Mouse (Mus musculus) brain, adult 2 months (tissue): ENCODE data around the gene Scn2b.

Source experiments
- DNase-seq: peaks from one replicate; pipeline ENCODE4 v3.0.0; 2011; ENCODE audit warnings: low read depth, low spot score

Gene Scn2b

GRCm38 (mm10) chr9:45119954-45120530, 2.5 kb downstream of the Scn2b start:
- peak; percentile 49 for DNase-seq

DNA sequence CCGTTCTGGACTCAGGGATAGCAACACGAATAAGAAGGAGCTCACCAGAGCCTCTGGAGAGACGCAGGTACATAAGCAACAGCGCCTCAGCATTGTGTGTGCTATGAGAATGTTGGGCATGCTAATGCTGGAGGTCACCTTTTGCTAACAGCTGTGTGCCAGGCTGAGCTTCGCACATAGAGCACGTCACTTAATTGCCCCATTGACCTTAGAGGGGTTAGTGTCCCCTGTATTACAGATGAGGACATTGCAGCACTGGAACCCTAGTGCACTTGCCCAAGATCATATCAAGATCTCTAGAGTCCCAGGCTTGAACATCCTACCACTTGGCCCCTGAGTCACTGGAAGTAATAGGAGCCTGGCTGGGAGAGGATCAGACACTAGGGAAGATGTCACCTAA, 3.0 kb downstream of the Scn2b start:
- no peak for DNase-seq

- DNase-seq, result peak; percentile 73
These were observed 3.4 kb downstream of the Scn2b start for GRCm38 (mm10) chr9:45121001-45121400.

DNA sequence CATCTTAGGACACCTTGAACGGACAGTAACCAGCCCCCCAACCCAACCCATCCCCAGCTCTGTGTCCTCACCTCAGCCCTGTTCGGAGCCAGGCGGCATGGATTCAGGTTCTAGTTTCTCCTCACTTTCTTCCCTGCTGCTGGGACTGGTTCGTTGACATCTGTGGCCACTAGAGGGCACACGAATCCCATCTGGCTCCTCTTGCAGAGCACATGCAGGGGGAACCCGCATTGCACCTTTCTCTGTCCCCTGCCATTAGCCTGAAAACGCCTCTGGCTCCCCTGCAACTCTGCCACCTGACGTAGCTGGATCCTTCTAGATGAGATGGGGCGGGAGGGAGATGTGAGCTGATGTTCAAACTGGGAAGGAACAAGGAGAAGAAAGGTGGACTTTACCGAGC, 4.2 kb downstream of the Scn2b start:
- peak; percentile 95 for DNase-seq

GRCm38 (mm10) chr9:45122209-45122761, 4.7 kb downstream of the Scn2b start:
- DNase-seq, result peak; percentile 87

DNA sequence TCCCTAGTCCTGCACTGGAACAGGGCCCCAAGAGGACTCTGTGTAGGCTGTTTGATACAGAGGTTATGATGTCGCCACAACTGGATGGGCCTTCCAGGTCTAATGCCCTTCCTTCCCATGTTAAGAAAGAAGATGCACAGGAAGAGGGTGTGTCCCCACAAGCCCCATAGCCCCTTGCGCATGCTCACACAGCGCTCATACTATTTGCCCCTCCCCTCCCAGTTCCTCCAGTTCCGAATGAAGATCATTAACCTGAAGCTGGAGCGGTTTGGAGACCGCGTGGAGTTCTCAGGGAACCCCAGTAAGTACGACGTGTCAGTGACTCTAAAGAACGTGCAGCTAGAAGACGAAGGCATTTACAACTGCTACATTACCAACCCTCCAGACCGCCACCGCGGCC, 7.6 kb downstream of the Scn2b start:
- no peak for DNase-seq

DNA sequence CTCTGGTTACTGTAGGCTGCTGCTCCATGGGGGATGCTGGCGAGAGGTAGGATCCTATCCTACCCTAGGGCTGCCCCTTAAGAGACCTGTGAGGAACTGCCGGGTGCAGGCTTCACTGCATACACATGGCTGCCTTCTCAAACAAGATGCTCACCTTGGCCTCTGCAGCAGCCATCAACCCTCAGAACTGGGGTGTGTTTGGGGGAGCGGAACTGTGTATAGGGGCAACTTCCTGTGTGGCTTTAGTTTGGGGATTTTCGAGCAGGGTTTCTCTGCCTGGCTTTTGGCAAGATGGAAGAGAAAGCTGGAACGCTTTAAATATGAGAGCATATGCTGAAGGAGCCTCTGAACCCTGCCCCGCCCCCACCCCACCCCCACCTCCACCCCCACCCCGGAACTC, 9.4 kb downstream of the Scn2b start:
- DNase-seq, result no peak

DNA sequence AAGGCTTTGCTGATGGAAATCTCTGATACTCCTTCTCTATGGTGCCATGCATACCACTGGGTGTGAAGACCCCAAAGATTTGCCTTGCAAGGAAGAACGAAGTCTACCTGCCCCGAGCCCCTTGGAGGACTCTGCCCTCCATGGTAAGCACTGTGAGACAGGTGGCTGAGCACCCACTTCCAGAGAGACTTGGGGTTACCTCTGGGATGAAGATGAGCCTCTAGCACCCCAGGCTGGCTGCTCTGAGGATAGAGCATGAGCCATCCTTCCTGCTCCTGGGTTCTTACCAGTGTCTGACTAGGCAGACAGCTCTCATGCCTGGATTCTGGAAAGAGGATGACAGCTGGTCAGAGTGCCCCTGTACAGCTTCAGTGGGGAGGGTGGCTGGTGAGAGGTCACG, 12.5 kb downstream of the Scn2b start:
- no peak for DNase-seq

DNA sequence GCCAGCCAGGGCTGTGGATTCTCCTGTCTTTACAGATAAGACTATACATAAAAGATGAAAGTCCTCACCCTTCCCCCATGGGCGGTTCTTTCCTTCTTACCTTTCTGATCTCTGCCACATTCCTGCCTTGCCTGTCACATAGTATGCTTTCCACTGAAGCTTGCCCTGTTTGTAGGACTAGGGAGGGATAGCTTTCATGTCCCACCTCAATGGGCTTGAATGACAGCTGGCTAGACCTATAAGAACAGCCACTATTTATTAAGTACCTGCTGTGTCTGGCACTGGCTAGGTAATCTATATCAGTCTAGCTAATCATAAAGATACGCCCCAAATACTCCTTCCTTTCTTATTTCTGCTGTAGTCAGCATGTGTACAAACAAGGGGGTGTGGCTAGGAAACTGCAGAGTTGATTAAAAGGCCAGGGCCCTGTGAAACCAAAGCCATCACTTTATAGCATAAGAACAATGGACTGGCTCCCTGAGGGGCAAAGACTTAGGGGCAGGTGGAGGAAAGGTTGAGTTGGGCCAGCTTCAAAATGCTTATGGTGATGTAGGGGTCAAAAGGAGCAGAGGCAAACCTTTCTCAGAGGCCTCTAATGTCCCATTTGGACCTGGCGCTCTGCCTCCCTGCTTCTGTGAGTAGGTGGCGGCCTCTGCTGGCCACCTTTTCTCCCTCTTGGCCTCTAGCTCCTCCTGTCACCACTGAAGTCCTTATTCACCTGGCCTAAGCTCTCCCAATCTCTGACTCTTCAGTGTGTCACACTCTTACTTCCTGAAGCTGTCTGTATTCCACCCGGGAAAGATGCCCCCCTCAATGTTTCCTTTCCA, 16.1 kb downstream of the Scn2b start:
- peak; percentile 84 for DNase-seq

DNA sequence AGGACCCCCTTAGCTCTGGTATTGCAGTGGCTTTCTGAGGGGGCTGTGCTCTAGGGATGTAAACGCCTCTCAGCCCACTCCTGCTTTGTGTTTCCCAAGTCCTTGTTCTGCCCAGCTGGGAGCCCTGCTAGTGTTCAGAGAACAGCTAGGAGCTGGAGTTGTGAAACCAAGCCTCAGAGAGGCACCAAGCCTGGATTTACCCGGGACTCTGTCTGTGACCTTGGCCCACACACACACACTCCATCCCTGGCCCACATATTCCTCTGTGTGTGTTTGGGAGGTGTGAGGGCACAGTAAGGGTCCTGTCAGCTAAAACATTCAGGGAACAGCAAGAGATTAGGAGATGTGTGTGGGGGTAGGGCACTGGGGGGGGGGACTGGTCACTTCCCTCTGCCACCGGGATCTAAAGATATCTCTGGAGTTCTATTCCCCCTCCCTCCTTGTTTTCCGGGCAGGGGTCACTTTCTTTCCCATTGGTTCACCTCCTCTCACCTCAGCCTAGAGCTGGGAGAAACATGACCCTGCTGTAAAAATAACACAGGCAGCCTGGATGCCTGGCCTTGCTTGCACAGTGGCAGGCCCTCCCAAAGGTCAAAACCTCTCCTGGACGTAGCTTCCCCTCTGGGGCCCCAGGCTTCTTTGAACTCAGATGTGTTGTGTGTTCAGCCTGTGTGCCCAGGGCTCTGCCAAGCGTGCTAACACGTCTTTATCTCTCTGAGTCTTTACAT, 19.0 kb downstream of the Scn2b start:
- no peak for DNase-seq

GRCm38 (mm10) chr9:45138191-45139032, 20.8 kb downstream of the Scn2b start, which contains the start of gene Scn4b:
Gene Scn4b (plus strand): TSS chr9:45138395.
- peak; percentile 66 for DNase-seq

DNA sequence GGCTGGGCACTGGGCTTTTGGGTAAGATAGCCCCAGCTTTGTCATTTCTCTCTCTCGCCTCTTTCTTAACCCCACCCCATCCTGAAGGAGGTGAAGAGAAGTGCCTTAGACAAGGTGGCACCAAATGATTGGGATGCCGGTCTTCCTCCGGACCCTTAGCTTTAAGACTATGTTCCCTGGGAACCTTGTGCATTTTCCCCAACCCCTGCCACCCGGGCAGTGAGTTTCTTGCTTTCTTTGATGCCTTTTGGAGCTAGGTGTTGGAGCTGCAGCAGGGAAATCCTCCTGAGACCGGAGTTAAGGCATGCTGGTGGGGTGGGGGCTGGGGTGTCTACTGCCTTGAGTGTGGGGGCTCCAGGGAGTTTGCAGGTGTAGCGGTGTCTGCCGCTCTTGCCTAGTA, 21.5 kb downstream of the Scn2b start:
- DNase-seq, result no peak

DNA sequence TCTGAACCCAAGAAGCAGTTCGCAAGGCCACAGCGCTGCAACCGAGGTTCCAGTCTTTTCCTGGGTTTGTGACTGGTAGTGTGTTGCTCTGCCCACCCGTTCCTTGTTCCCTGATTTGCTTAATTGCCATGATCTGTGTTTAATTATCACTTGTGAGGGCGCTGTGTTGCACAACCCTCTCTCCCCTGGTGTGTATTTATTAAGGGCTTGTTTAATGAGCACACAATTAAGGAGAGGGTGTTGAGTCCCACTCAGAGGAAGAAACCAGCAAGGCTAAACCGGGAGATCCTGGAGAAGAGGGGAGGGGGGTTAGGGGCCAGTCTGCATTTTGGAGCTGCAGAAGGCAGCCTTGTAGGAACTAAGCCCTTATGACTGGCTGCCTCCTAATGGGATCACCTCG, 23.4 kb downstream of the Scn2b start:
- DNase-seq, result peak; percentile 41

DNA sequence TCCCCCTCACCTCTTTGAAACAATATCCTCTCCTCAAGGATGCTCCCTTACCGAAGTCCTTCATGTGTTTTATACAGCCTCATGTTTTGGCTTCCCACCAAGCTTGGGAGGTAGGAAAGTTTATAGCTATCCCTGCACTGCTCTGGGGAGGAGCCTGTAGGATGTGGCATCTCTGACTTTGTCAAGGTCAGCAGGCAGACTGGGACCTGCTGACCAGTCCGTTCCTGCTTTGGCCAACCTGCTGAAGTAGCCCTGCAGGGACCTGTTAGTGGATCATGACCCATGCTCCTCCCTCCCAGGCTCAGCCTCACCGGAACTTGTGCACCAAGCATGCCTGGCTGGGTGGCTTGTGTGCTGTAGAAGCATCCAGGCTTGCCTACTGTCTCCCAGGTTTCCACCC, 25.1 kb downstream of the Scn2b start:
- DNase-seq, result no peak

DNA sequence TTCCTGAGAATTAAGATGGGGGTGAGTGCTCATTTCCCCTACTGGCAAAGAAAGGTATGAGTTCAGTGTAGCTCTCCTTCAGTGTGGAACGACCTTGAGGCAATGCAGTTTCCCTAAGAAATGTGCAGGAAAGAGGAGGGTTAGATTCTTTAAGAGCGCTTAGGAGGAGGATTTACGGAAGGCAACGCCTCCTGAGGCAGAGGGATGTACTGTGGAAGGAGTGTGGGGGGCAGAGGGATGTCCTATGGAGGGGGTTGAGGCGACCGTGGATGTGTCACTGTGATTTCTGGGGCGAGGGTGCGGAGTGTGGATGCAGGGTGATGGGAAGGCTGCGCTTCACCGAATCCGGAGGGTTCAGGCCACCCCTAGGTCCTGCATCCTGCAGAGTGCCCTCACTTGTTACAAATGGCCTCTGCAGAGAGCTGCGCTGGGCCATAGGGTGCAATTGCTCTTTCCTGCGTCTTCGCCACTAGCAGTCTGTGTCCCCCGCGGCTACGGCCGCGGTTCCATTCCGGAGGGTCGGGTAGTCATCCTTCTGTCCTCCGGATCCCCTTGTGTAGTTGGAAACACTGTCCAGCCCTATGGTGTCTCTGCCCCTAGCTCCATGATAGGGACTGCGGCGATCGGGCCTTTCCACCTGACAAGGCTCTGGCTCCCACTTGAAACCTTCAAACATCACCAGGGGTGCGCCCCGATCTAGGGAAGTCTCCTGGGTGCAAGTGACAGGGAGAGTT, 28.1 kb downstream of the Scn2b start:
- DNase-seq, result peak; percentile 77

GRCm38 (mm10) chr9:45146267-45146597, 28.6 kb downstream of the Scn2b start:
- DNase-seq, result peak; percentile 81

DNA sequence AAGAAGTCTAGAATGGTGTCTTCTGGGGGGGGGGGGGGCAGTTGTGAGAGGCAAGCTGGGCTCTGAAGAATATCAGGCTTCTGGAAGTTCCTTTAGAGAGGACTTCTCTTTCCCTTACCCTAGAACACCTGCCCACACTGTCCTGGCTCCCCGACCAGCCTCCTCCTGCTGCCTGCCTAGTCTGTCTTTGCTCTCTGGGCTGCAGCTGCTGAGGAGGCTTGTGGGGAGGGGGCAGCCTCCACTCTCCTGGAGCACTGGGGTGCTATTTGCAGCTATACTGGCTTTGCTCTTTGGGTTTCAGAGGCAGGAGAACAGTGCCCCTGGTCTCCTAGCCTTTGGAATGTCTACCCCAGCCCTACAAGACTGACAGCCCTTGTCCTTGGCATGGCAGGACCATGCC, 33.4 kb downstream of the Scn2b start:
- DNase-seq, result no peak

GRCm38 (mm10) chr9:45153361-45153760, 35.8 kb downstream of the Scn2b start:
- DNase-seq, result peak; percentile 49

DNA sequence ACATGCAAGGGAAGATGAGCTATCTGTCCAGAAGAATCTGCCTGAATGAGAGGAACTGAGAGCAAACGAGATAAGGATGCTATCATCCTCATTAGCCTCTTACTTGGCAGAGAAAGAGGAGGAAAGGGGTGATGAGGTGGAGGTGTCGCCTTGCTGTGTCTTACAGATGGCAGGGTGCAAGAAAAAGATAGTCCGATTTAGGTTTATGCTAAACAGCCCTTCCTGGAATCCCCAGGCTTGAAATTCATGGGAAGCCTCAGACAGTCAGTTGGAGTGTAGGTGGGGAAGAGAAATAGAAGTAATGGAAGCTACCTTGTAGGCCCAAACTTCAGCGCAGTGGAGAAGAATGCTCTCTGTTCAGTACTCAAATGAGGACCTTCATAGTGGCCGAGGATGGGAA, 50.3 kb downstream of the Scn2b start:
- DNase-seq, result peak; percentile 70

GRCm38 (mm10) chr9:45170150-45170549, 52.6 kb downstream of the Scn2b start:
- DNase-seq, result peak; percentile 77

DNA sequence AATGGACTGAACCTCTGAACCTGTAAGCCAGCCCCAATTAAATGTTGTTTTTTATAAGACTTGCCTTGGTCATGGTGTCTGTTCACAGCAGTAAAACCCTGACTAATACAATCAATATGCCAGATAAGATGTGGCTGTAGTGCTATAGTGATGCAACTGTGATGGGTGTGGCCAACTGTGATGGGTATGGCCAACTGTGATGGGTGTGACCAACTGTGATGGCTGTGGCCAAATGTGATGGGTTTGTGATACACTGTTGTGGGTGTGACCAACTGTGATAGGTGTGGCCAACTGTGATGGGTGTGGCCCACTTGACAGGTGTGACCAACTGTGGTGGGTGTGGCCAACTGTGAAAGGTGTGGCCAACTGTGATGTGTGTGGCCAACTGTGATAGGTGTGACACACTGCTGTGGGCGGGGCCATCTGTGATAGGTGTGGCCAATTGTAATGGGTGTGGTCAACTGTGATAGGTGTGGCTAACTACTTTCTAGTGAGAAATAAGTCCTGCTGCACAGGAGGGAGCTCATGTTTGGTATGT, 53.6 kb downstream of the Scn2b start:
- no peak for DNase-seq
